Mouse (Mus musculus): Measurements from ENCODE around the gene Prdm11. TPM values are rescaled to one million over a fixed set of nuclear protein-coding genes. Genes with fewer than 3 reads are reported as not detected.
A peak's percentile ranks its signal among the peaks of the same experiment; 100 is the strongest.

Gene Prdm11
- polyA plus RNA-seq, 1 experiment from 2014 or later: 1.8 TPM

- no peaks in the 10 kb centered on the region for H3K9me3 ChIP-seq (ENCODE audit: control insufficient read depth, low read length)
- H3K4me1 ChIP-seq (replicated peaks; ENCODE audit: control insufficient read depth, insufficient read depth, low read length): peaks cover 18% of the 10 kb centered on the region
- ATAC-seq (ENCODE audit: low FRiP score) (no peak), DNase-seq (ENCODE audit: low spot score) (no peak)
- H3K9ac ChIP-seq: no peak overlapping the region
- no peak overlapping the region for H3K4me3 ChIP-seq (replicated peaks; ENCODE audit: low read length)
- H3K27me3 ChIP-seq (ENCODE audit: control insufficient read depth, insufficient read depth, low read length): no peaks in the 10 kb centered on the region
- H3K4me2 ChIP-seq (replicated peaks): no peak overlapping the region
- no peaks in the 10 kb centered on the region for H3K36me3 ChIP-seq (replicated peaks; ENCODE audit: control insufficient read depth, insufficient read depth)
- no peak overlapping the region for H3K27ac ChIP-seq
- WGBS: 89% methylated on average over 7 of the region's 7 CpGs
These were observed 1.6 kb upstream of the Prdm11 start for GRCm38 (mm10) chr2:93047491-93048050.

- 90% methylated on average over 6 of the region's 6 CpGs for WGBS
- Histone ChIP-seq H3K27me3 (ENCODE audit: control insufficient read depth, insufficient read depth, low read length) (no peaks in the 10 kb centered on the region), H3K27ac (no peak overlapping the region), H3K9me3 (ENCODE audit: control insufficient read depth, low read length) (no peaks in the 10 kb centered on the region), H3K9ac (no peak overlapping the region), H3K4me2 (replicated peaks) (no peak overlapping the region), H3K4me3 (replicated peaks; ENCODE audit: low read length) (no peak overlapping the region), H3K4me1 (replicated peaks; ENCODE audit: control insufficient read depth, insufficient read depth, low read length) (peaks cover 18% of the 10 kb centered on the region), H3K36me3 (replicated peaks; ENCODE audit: control insufficient read depth, insufficient read depth) (no peaks in the 10 kb centered on the region)
- DNase-seq (ENCODE audit: low spot score) (no peak), ATAC-seq (ENCODE audit: low FRiP score) (no peak)
These were observed 1.1 kb upstream of the Prdm11 start for GRCm38 (mm10) chr2:93047036-93047435.

DNA sequence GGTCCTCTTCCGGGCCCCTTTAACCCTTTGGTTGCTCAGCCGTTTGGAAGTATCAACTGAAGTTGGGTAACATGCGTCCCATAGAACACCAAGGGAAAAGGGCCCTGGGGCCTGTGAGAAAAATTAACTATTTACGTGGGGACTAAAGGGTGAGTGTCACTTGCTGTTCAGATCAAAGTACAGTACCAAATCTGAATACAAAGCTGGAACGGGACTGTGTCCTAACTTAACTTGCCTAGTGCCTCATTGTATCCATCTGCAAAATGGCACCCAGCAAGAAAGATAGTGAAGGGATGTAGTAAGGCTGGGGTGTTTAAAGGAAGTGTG, 505 bp upstream of the Prdm11 start:
- Histone ChIP-seq H3K4me2 (replicated peaks) (peak overlapping the region; percentile 86), H3K27ac (peak overlapping the region; percentile 93; the same call in 1 of the 2 replicates)
- no peak for DNase-seq (ENCODE audit: low spot score)

DNA sequence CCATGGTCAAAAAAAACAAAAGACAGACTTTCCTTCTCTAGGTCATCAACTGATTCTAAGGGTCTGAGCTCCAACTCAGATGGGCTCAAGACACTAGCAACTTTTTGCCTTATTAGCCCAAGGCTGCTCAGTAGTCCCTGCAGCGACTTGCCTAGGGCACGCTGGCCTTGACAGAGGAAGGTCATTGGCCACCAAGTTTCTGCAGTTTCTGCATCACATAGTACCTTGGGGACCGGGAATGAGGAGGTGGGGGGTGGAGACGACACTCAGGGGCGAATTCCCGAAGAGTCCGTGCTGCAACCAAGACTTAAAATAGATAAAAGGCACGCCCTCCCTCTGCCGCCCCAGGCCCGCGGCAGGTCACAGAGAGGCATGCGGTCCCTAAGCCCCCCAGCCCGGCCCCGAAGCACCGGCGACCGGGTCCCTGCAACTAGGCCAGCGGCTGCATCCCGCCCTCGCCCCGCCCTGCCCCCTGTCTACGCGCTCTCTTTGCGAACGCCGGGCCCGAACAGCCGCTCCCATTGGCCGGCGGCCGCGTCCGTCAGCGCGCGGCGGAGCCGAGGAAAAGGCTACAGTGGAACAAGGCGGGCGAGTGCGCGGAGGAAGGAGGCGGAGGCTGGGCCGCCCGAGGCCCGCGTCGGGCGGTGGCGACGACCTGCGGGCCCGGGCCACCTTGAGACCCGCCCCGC, 694 bp downstream of the Prdm11 start:
- Histone ChIP-seq H3K9ac (peak overlapping the region; percentile 92), H3K36me3 (replicated peaks; ENCODE audit: control insufficient read depth, insufficient read depth) (no peaks in the 10 kb centered on the region), H3K4me2 (replicated peaks) (peak overlapping the region; percentile 86), H3K4me1 (replicated peaks; ENCODE audit: control insufficient read depth, insufficient read depth, low read length) (peaks cover 20% of the 10 kb centered on the region), H3K4me3 (replicated peaks; ENCODE audit: low read length) (peak overlapping the region; percentile 70), H3K27me3 (ENCODE audit: control insufficient read depth, insufficient read depth, low read length) (no peaks in the 10 kb centered on the region), H3K9me3 (ENCODE audit: control insufficient read depth, low read length) (no peaks in the 10 kb centered on the region), H3K27ac (peak overlapping the region; percentile 93)
- WGBS: under 1% methylated on average over 40 of the region's 55 CpGs
- peak; percentile 96 for ATAC-seq (ENCODE audit: low FRiP score)
- DNase-seq (ENCODE audit: low spot score): peak; percentile 94

More for the DNA sequence above, 505 bp upstream of the Prdm11 start:
- Histone ChIP-seq H3K4me3 (replicated peaks; ENCODE audit: low read length) (peak overlapping the region; percentile 70), H3K36me3 (replicated peaks; ENCODE audit: control insufficient read depth, insufficient read depth) (no peaks in the 10 kb centered on the region), H3K9me3 (ENCODE audit: control insufficient read depth, low read length) (no peaks in the 10 kb centered on the region), H3K9ac (peak overlapping the region; percentile 92; the same call in 1 of the 2 replicates), H3K27me3 (ENCODE audit: control insufficient read depth, insufficient read depth, low read length) (no peaks in the 10 kb centered on the region), H3K4me1 (replicated peaks; ENCODE audit: control insufficient read depth, insufficient read depth, low read length) (peaks cover 20% of the 10 kb centered on the region)
- no peak for ATAC-seq (ENCODE audit: low FRiP score)
- 17% methylated on average over 5 of the region's 5 CpGs for WGBS

DNA sequence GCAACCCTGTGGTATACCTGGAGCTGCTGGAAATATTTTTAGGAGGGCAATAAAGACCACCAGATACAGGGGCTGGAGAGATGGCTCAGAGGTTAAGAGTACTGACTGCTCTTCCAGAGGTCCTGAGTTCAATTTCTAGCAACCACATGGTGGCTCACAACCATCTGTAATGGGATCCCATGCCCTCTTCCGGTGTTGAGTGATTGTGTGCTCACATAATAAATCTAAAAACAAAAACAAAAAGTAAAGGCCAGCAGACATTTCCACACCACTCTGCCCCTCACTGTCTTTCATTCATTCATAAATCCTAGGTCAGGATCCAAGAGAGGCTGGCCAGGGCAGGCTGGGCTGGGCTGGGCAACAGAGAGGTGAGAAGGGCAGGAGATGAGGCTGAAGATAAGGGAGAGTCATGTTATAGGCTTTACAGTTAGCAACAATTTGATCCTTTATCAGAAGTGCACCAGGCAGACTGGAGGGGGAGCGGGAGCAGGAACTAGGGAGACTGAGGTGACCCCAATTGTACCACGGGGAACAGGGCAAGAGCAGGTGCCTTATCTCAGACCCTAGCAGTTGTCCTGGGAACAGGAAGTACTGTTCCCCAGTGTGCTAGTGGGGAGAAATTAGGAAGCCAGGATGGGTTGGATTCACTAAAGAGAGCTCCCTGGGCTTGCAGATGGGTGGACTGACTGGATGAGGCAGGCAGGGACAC, 2.4 kb downstream of the Prdm11 start:
- no peak overlapping the region for H3K4me2 ChIP-seq (replicated peaks)
- no peaks in the 10 kb centered on the region for H3K27me3 ChIP-seq (ENCODE audit: control insufficient read depth, insufficient read depth, low read length)
- no peak overlapping the region for H3K4me3 ChIP-seq (replicated peaks; ENCODE audit: low read length)
- ATAC-seq (ENCODE audit: low FRiP score) (no peak), DNase-seq (ENCODE audit: low spot score) (no peak)
- H3K9ac ChIP-seq: peak overlapping the region; percentile 92; the same call in 1 of the 2 replicates
- no peak overlapping the region for H3K27ac ChIP-seq
- H3K4me1 ChIP-seq (replicated peaks; ENCODE audit: control insufficient read depth, insufficient read depth, low read length): peaks cover 20% of the 10 kb centered on the region
- WGBS: 92% methylated on average over 3 of the region's 3 CpGs
- no peaks in the 10 kb centered on the region for H3K9me3 ChIP-seq (ENCODE audit: control insufficient read depth, low read length)
- H3K36me3 ChIP-seq (replicated peaks; ENCODE audit: control insufficient read depth, insufficient read depth): no peaks in the 10 kb centered on the region

- Histone ChIP-seq H3K4me2 (replicated peaks) (no peak overlapping the region), H3K36me3 (replicated peaks; ENCODE audit: control insufficient read depth, insufficient read depth) (no peaks in the 10 kb centered on the region), H3K4me1 (replicated peaks; ENCODE audit: control insufficient read depth, insufficient read depth, low read length) (peaks cover 19% of the 10 kb centered on the region), H3K9ac (no peak overlapping the region), H3K4me3 (replicated peaks; ENCODE audit: low read length) (no peak overlapping the region), H3K9me3 (ENCODE audit: control insufficient read depth, low read length) (no peaks in the 10 kb centered on the region), H3K27me3 (ENCODE audit: control insufficient read depth, insufficient read depth, low read length) (no peaks in the 10 kb centered on the region), H3K27ac (no peak overlapping the region)
- 69% methylated on average over 6 of the region's 6 CpGs for WGBS
- ATAC-seq (ENCODE audit: low FRiP score): no peak
- DNase-seq (ENCODE audit: low spot score): no peak
These were observed 4.5 kb downstream of the Prdm11 start for GRCm38 (mm10) chr2:93041470-93041869.

DNA sequence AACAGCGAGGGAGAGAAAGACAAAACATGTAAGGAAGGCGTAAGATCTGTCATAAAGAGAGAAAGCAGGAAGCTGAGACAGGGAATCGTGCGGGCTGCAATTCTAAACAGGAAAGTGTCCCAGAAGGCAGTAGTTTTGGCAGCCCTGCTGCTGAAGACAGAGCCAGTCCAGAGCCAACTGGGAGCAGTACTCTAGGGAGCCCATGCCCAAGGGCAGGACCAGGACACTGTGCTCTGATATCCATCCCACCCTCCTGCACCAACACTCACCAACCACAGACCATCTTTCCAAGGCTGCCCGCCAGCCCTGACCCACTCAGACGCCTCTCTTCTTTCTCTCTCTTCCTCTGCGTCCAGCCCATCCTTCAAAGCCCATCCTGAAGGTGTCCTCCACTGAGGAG, 5.1 kb downstream of the Prdm11 start:
- no peaks in the 10 kb centered on the region for H3K27me3 ChIP-seq (ENCODE audit: control insufficient read depth, insufficient read depth, low read length)
- no peaks in the 10 kb centered on the region for H3K9me3 ChIP-seq (ENCODE audit: control insufficient read depth, low read length)
- H3K36me3 ChIP-seq (replicated peaks; ENCODE audit: control insufficient read depth, insufficient read depth): no peaks in the 10 kb centered on the region
- H3K4me3 ChIP-seq (replicated peaks; ENCODE audit: low read length): no peak overlapping the region
- 75% methylated on average over 7 of the region's 7 CpGs for WGBS
- no peak overlapping the region for H3K4me2 ChIP-seq (replicated peaks)
- no peak overlapping the region for H3K27ac ChIP-seq
- DNase-seq (ENCODE audit: low spot score): no peak
- no peak for ATAC-seq (ENCODE audit: low FRiP score)
- peaks cover 21% of the 10 kb centered on the region for H3K4me1 ChIP-seq (replicated peaks; ENCODE audit: control insufficient read depth, insufficient read depth, low read length)
- no peak overlapping the region for H3K9ac ChIP-seq

DNA sequence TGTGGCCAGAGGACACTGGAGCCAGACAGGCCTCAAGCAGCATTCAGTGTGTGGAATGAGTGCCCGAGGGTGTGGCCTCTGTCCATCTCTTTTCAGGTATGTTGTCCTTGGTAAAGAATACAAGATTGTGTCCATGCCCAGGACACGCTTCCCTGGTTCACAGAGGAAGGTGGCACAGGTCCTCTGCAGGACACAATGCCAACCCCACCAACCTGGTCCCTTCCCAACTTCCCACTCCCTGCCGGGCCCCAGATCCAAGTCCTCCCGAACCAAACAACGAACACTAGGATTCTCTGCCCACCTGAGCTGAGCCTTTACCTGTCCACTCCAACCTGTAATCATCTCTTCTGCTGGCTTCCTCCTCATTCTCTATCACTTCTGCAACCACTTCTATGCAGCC, 6.3 kb downstream of the Prdm11 start:
- no peak overlapping the region for H3K4me3 ChIP-seq (replicated peaks; ENCODE audit: low read length)
- H3K27me3 ChIP-seq (ENCODE audit: control insufficient read depth, insufficient read depth, low read length): no peaks in the 10 kb centered on the region
- H3K9ac ChIP-seq: no peak overlapping the region
- DNase-seq (ENCODE audit: low spot score): no peak
- 98% methylated on average over 5 of the region's 5 CpGs for WGBS
- peaks cover 20% of the 10 kb centered on the region for H3K4me1 ChIP-seq (replicated peaks; ENCODE audit: control insufficient read depth, insufficient read depth, low read length)
- no peak overlapping the region for H3K27ac ChIP-seq
- H3K4me2 ChIP-seq (replicated peaks): no peak overlapping the region
- H3K9me3 ChIP-seq (ENCODE audit: control insufficient read depth, low read length): no peaks in the 10 kb centered on the region
- ATAC-seq (ENCODE audit: low FRiP score): no peak
- H3K36me3 ChIP-seq (replicated peaks; ENCODE audit: control insufficient read depth, insufficient read depth): no peaks in the 10 kb centered on the region

GRCm38 (mm10) chr2:93039043-93039442, 6.9 kb downstream of the Prdm11 start:
- no peak for DNase-seq (ENCODE audit: low spot score)
- Histone ChIP-seq H3K9me3 (ENCODE audit: control insufficient read depth, low read length) (no peaks in the 10 kb centered on the region), H3K36me3 (replicated peaks; ENCODE audit: control insufficient read depth, insufficient read depth) (no peaks in the 10 kb centered on the region), H3K4me3 (replicated peaks; ENCODE audit: low read length) (no peak overlapping the region), H3K27ac (no peak overlapping the region), H3K4me1 (replicated peaks; ENCODE audit: control insufficient read depth, insufficient read depth, low read length) (0 out of 2 replicates have a peak, but pooled peaks cover 14% of the 10 kb centered on the region), H3K27me3 (ENCODE audit: control insufficient read depth, insufficient read depth, low read length) (no peaks in the 10 kb centered on the region), H3K4me2 (replicated peaks) (no peak overlapping the region), H3K9ac (no peak overlapping the region)
- ATAC-seq (ENCODE audit: low FRiP score): no peak
- 80% methylated on average over 3 of the region's 3 CpGs for WGBS

All from hindbrain, embryonic 14.5 days (tissue).